Mouse (Mus musculus) small intestine, adult 2 months (tissue): ENCODE data around the gene Cxcr6. TPM values are rescaled to one million over a fixed set of nuclear protein-coding genes. Genes with fewer than 3 reads are reported as not detected.

Experiments
- H3K27ac ChIP-seq: fragments of 200-500 bp; 2 replicates; pipeline ENCODE4 v1.5.1; 2012; ENCODE audit warnings: low read depth, low read length, control low read depth, inconsistent platforms; ENCODE audit not compliant: insufficient read depth
- H3K27me3 ChIP-seq: fragments of 200-500 bp; 2 replicates; pipeline ENCODE4 v1.6.1; 2012; ENCODE audit warnings: mild to moderate bottlenecking, moderate library complexity, low read length, inconsistent platforms; ENCODE audit not compliant: control insufficient read depth, insufficient read depth
- H3K36me3 ChIP-seq: fragments of 200-500 bp; 2 replicates; pipeline ENCODE4 v1.6.1; 2012; ENCODE audit warnings: mild to moderate bottlenecking, low read length, control low read depth, inconsistent platforms; ENCODE audit not compliant: control insufficient read depth, insufficient read depth
- H3K4me1 ChIP-seq: fragments of 200-500 bp; 2 replicates; pipeline ENCODE4 v1.6.1; 2012; ENCODE audit warnings: low read length, inconsistent platforms, mixed read lengths; ENCODE audit not compliant: control insufficient read depth, insufficient read depth, insufficient read length
- H3K4me3 ChIP-seq: fragments of 200-500 bp; 2 replicates; pipeline ENCODE4 v1.5.1; 2012; ENCODE audit warnings: low read depth, mild to moderate bottlenecking, control low read depth, inconsistent platforms, low read length, moderate library complexity
- CTCF ChIP-seq: fragments of 200-500 bp; IDR thresholded peaks from 2 replicates; pipeline ENCODE4 v1.5.1; 2012; ENCODE audit warnings: low read depth, mild to moderate bottlenecking, control low read depth, inconsistent platforms, low read length, moderate library complexity, mixed read lengths; ENCODE audit not compliant: insufficient replicate concordance, insufficient read length; ENCODE audit errors: extremely low read depth
- POLR2A ChIP-seq: fragments of 200-500 bp; IDR thresholded peaks from 2 replicates; pipeline ENCODE4 v1.6.1; 2012; ENCODE audit warnings: low read depth, mild to moderate bottlenecking, control low read depth, inconsistent platforms, low read length, moderate library complexity
- WGBS: fragments of 180-500 bp; shearing (Covaris S2); methylation state at CpG from one replicate; pipeline ENCODE4 v1.1.7; 2018; 5-methylcytosine and 5-hydroxymethylcytosine counted together
- polyA plus RNA-seq: library from polyadenylated mRNA; depleted of rRNA; stranded (reverse); fragments of >200 nt; gene quantifications from 2 replicates; pipeline ENCODE4 v1.2.3, GENCODE M21; 2012

Gene Cxcr6
- polyA plus RNA-seq, 1 experiment = 1.3 TPM

GRCm38 (mm10) chr9:123846490-123846889, 40.2 kb downstream of the Cxcr6 start:
- TF ChIP-seq POLR2A = no peak
- no peak for TF ChIP-seq CTCF
- Histone ChIP-seq H3K4me3 (no peak overlapping the region), H3K36me3 (peaks cover 8% of the 10 kb centered on the region), H3K27me3 (no peaks in the 10 kb centered on the region), H3K4me1 (peaks cover 5% of the 10 kb centered on the region; the same call in 1 of the 2 replicates), H3K27ac (no peak overlapping the region)
- 58% methylated on average over 1 of the region's 1 CpGs for WGBS

- Histone ChIP-seq H3K27me3 (no peaks in the 10 kb centered on the region), H3K4me3 (no peak overlapping the region), H3K27ac (peak overlapping the region; percentile 33), H3K4me1 (peaks cover 7% of the 10 kb centered on the region; the same call in 1 of the 2 replicates), H3K36me3 (no peaks in the 10 kb centered on the region)
- TF ChIP-seq POLR2A (no peak), CTCF (no peak)
- 38% methylated on average over 2 of the region's 2 CpGs for WGBS
Measured at GRCm38 (mm10) chr9:123849976-123850695, 43.9 kb downstream of the Cxcr6 start.

- no peak for TF ChIP-seq CTCF
- WGBS = 0% methylated on average over 2 of the region's 2 CpGs
Measured at GRCm38 (mm10) chr9:123850705-123851061, 44.4 kb downstream of the Cxcr6 start.

GRCm38 (mm10) chr9:123851062-123851712, 44.9 kb downstream of the Cxcr6 start:
- Histone ChIP-seq H3K4me3 (peak overlapping the region; percentile 82), H3K27ac (peak overlapping the region; percentile 88), H3K27me3 (no peaks in the 10 kb centered on the region), H3K4me1 (peaks cover 6% of the 10 kb centered on the region; the same call in 1 of the 2 replicates), H3K36me3 (no peaks in the 10 kb centered on the region)
- under 1% methylated on average over 27 of the region's 27 CpGs for WGBS
- TF ChIP-seq CTCF (no peak), POLR2A (peak; percentile 31)

More at GRCm38 (mm10) chr9:123850705-123851061, 44.4 kb downstream of the Cxcr6 start:
- H3K27ac ChIP-seq = peak overlapping the region; percentile 88
- no peaks in the 10 kb centered on the region for H3K27me3 ChIP-seq
- H3K4me3 ChIP-seq = peak overlapping the region; percentile 82
- H3K4me1 ChIP-seq = peaks cover 6% of the 10 kb centered on the region; the same call in 1 of the 2 replicates
- no peaks in the 10 kb centered on the region for H3K36me3 ChIP-seq

- no peaks in the 10 kb centered on the region for H3K36me3 ChIP-seq
- TF ChIP-seq CTCF = no peak
- TF ChIP-seq POLR2A = peak; percentile 68
- peaks cover 6% of the 10 kb centered on the region; the same call in 1 of the 2 replicates for H3K4me1 ChIP-seq
- peak within 1 kb of the TSS; percentile 82 for H3K4me3 ChIP-seq
- H3K27me3 ChIP-seq = no peaks in the 10 kb centered on the region
- peak within 1 kb of the TSS; percentile 88 for H3K27ac ChIP-seq
- WGBS = under 1% methylated on average over 47 of the region's 47 CpGs
Measured at GRCm38 (mm10) chr9:123851713-123852448, 45.6 kb downstream of the Cxcr6 start, which contains the start of gene Fyco1. Fyco1 (minus strand) TSS chr9:123851899.

- no peaks in the 10 kb centered on the region for H3K27me3 ChIP-seq
- no peaks in the 10 kb centered on the region for H3K36me3 ChIP-seq
- H3K4me3 ChIP-seq = no peak overlapping the region
- WGBS = 59% methylated on average over 5 of the region's 5 CpGs
- TF ChIP-seq POLR2A (no peak), CTCF (no peak)
- peaks cover 6% of the 10 kb centered on the region; the same call in 1 of the 2 replicates for H3K4me1 ChIP-seq
- H3K27ac ChIP-seq = peak overlapping the region; percentile 38
Measured at GRCm38 (mm10) chr9:123852449-123853390, 46.4 kb downstream of the Cxcr6 start.
